Mouse (Mus musculus): ENCODE data around the gene Gm9195.

DNA sequence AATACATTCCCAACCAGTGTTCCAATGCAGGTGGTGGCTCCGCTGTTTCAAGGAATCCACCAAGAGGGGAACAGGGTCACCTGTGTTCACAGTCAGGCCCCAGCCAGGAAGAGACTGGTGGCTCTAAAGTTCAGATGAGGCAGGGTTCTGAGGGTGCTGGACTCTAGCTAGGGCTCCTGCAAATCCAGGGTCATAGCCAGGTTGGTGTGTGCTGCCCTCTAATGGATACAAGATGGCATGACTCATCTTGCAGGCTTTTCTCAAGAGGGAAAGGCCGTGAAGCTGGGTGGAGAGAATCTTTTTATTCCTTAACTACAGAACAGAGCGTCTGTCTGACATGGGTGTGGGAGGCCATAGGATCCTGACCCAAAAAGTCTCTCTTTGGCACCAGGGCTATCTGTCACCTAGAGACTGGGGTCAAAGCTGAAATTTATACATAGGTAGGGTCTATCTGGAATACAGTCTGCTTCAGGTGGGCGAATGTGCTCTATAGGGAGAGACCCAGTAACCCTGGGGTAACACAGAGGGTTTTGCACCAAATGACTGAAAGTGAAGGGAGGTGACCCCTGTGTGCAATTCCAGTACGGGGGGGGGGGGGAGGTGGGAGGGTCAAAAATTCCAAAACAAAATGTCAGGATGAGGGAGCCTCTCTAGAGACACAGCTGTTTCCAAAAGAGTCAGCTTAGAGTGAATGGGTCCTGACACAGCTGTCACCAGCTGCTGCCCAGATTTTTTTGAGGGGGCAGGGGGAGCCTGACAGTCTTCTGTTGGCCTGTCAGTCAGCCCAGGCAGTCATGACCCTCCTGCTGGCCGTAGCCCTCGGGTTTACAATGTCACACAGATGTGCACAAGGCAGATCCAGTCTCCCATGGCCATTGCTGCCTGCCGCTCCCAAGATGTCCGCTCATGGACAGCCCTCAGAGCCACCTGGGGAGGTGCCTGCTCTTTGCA, 44.2 kb downstream of the Gm9195 start:
- TF ChIP-seq CTCF (IDR thresholded peaks at IDR 0.05; ENCODE audit: low read depth, low read length) (no peak), TAL1 (conservative IDR thresholded peaks at IDR 0.05; ENCODE audit: low read depth, low read length) (no peak), POLR2AphosphoS5 (IDR thresholded peaks at IDR 0.05; ENCODE audit: insufficient replicate concordance, low read depth, low read length) (no peak), GATA1 (IDR thresholded peaks at IDR 0.05; ENCODE audit: borderline replicate concordance, low read length) (no peak)
